Mouse (Mus musculus) heart, embryonic 16.5 days (tissue): ENCODE measurements around the gene Cela3b. TPM values are rescaled to one million over a fixed set of nuclear protein-coding genes. Genes with fewer than 3 reads are reported as not detected.

Experiments
- ATAC-seq: fragments of 200-750 bp; cut with Nextera tagmentation; replicated peaks from 2 replicates; pipeline ENCODE4 v1.8.0; 2017; ENCODE audit warnings: moderate number of reproducible peaks; ENCODE audit not compliant: insufficient read depth, low FRiP score; ENCODE audit errors: extremely low read depth
- H3K27ac ChIP-seq: fragments of 300-500 bp; sonication (generic); 2 replicates; pipeline ENCODE4 v1.5.1; 2014; ENCODE audit warnings: mild to moderate bottlenecking, low read length, control low read depth, moderate library complexity
- H3K27me3 ChIP-seq: fragments of 300-500 bp; sonication (generic); 2 replicates; pipeline ENCODE4 v1.6.1; 2014; ENCODE audit warnings: low read length, mixed read lengths; ENCODE audit not compliant: control insufficient read depth, insufficient read depth
- H3K36me3 ChIP-seq: fragments of 300-500 bp; sonication (generic); 2 replicates; pipeline ENCODE4 v1.6.1; 2014; ENCODE audit not compliant: control insufficient read depth, insufficient read depth
- H3K4me1 ChIP-seq: fragments of 300-500 bp; sonication (generic); 2 replicates; pipeline ENCODE4 v1.6.1; 2014; ENCODE audit warnings: low read length, mixed read lengths; ENCODE audit not compliant: control insufficient read depth, insufficient read depth
- H3K4me2 ChIP-seq: fragments of 300-500 bp; sonication (generic); 2 replicates; pipeline ENCODE4 v1.6.1; 2014; ENCODE audit warnings: low read depth, mild to moderate bottlenecking, control low read depth, low read length
- H3K4me3 ChIP-seq: fragments of 300-500 bp; sonication (generic); 2 replicates; pipeline ENCODE4 v1.5.1; 2014; ENCODE audit warnings: mild to moderate bottlenecking, control low read depth, low read length
- H3K9ac ChIP-seq: fragments of 300-500 bp; sonication (generic); 2 replicates; pipeline ENCODE4 v1.6.1; 2014; ENCODE audit warnings: low read length, control low read depth
- H3K9me3 ChIP-seq: fragments of 300-500 bp; sonication (generic); replicated peaks from 2 replicates; pipeline ENCODE4 v1.6.1; 2016; ENCODE audit warnings: low read length; ENCODE audit not compliant: control insufficient read depth
- WGBS: fragments of 180-500 bp; shearing (Covaris S2); extraction: QIAGEN DNeasy Blood & Tissue Kit; methylation state at CpG from one replicate; pipeline ENCODE4 v1.1.7; 2014; 5-methylcytosine and 5-hydroxymethylcytosine counted together
- polyA plus RNA-seq: library from polyadenylated mRNA; unstranded; fragments of >200 nt; fragmentation: Nextera tagmentation; extraction: Ambion mirVana; gene quantifications from 2 replicates; pipeline ENCODE4 v1.2.1, GENCODE M21; 2015

Gene Cela3b
- polyA plus RNA-seq, 1 experiment from 2014 or later, result 0.35 TPM

GRCm38 (mm10) chr4:137375314-137376278 is 54.7 kb downstream of the Cela3b start:
- no peaks in the 10 kb centered on the region for H3K36me3 ChIP-seq
- H3K9ac ChIP-seq, result no peak overlapping the region
- 0 out of 2 replicates have a peak overlapping the region, but pooled peaks have one; percentile 29 for H3K27ac ChIP-seq
- H3K4me2 ChIP-seq, result peak overlapping the region; percentile 8; the same call in 1 of the 2 replicates
- H3K4me1 ChIP-seq, result peaks cover 6% of the 10 kb centered on the region
- no peak for ATAC-seq
- no peaks in the 10 kb centered on the region for H3K9me3 ChIP-seq
- 40% methylated on average over 19 of the region's 19 CpGs for WGBS
- no peak overlapping the region for H3K4me3 ChIP-seq
- no peaks in the 10 kb centered on the region for H3K27me3 ChIP-seq

GRCm38 (mm10) chr4:137373711-137374110 is 56.6 kb downstream of the Cela3b start:
- Histone ChIP-seq H3K4me1 (peaks cover 13% of the 10 kb centered on the region), H3K4me3 (no peak overlapping the region), H3K36me3 (no peaks in the 10 kb centered on the region), H3K4me2 (no peak overlapping the region), H3K9ac (no peak overlapping the region; the same call in 1 of the 2 replicates), H3K27ac (no peak overlapping the region), H3K9me3 (no peaks in the 10 kb centered on the region), H3K27me3 (no peaks in the 10 kb centered on the region)
- ATAC-seq, result no peak
- 51% methylated on average over 6 of the region's 6 CpGs for WGBS

GRCm38 (mm10) chr4:137371596-137372523 is 58.5 kb downstream of the Cela3b start:
- H3K4me1 ChIP-seq, result peaks cover 24% of the 10 kb centered on the region
- 65% methylated on average over 16 of the region's 16 CpGs for WGBS
- no peak for ATAC-seq

More at GRCm38 (mm10) chr4:137371596-137372523, 58.5 kb downstream of the Cela3b start:
- H3K4me2 ChIP-seq, result peak overlapping the region; percentile 14; the same call in 1 of the 2 replicates
- H3K9me3 ChIP-seq, result no peaks in the 10 kb centered on the region
- H3K36me3 ChIP-seq, result no peaks in the 10 kb centered on the region
- H3K4me3 ChIP-seq, result no peak overlapping the region
- no peak overlapping the region for H3K27ac ChIP-seq
- H3K27me3 ChIP-seq, result no peaks in the 10 kb centered on the region
- no peak overlapping the region for H3K9ac ChIP-seq

Other genes with a start within 250 kb of the Cela3b start
- 0.65 and 0.71 TPM in 2 replicates for gene Wnt4, start 153.1 kb downstream of the Cela3b start, polyA plus RNA-seq
- gene Cdc42, start 72.8 kb downstream of the Cela3b start, polyA plus RNA-seq, result 497 and 514 TPM in 2 replicates
- gene Cela3a, start 20.7 kb downstream of the Cela3b start, polyA plus RNA-seq, result not detected in 2 replicates
- gene 1700013G24Rik, start 22.7 kb upstream of the Cela3b start, polyA plus RNA-seq, result not detected in 2 replicates
- gene Hspg2, start 38.2 kb upstream of the Cela3b start, polyA plus RNA-seq, result 52.0 and 56.3 TPM in 2 replicates
- gene Ldlrad2, start 144.0 kb upstream of the Cela3b start, polyA plus RNA-seq, result 0.41 TPM in 1 of 2 replicates, not detected in the other
- gene Usp48, start 163.2 kb upstream of the Cela3b start, polyA plus RNA-seq, result 32.5 and 34.8 TPM in 2 replicates
- 9.7 and 9.8 TPM in 2 replicates for gene Rap1gap, start 234.2 kb upstream of the Cela3b start, polyA plus RNA-seq